Mouse (Mus musculus): ENCODE data around the gene Serpina3m.
A peak's percentile ranks its signal among the peaks of the same experiment; 100 is the strongest.
"Not testable (repeated sequence)": the region's sequence is repeated elsewhere in the genome, so short reads cannot be mapped to it uniquely, and the experiment has no call there.

Gene Serpina3m

GRCm38 (mm10) chr12:104391057-104391456, 52.8 kb downstream of the Serpina3m start:
- not testable (repeated sequence) for DNase-seq

- no peak for DNase-seq
Measured at GRCm38 (mm10) chr12:104403968-104404367, 65.7 kb downstream of the Serpina3m start.

- DNase-seq: peak; percentile 22
Measured at GRCm38 (mm10) chr12:104406454-104406885, 68.2 kb downstream of the Serpina3m start, which contains the start of gene Serpina3n. Gene Serpina3n (plus strand): TSS chr12:104406729.

GRCm38 (mm10) chr12:104412507-104412906, 74.2 kb downstream of the Serpina3m start:
- DNase-seq: no peak

- DNase-seq: no peak
Measured at GRCm38 (mm10) chr12:104414576-104414975, 76.3 kb downstream of the Serpina3m start.

GRCm38 (mm10) chr12:104415625-104416315, 77.5 kb downstream of the Serpina3m start:
- DNase-seq: peak; percentile 65

GRCm38 (mm10) chr12:104418340-104419135, 80.3 kb downstream of the Serpina3m start:
- DNase-seq: peak; percentile 89

GRCm38 (mm10) chr12:104419136-104419462, 80.8 kb downstream of the Serpina3m start:
- no peak for DNase-seq

GRCm38 (mm10) chr12:104422615-104423392, 84.5 kb downstream of the Serpina3m start:
- DNase-seq: peak; percentile 35

- DNase-seq: no peak
Measured at GRCm38 (mm10) chr12:104425591-104425990, 87.3 kb downstream of the Serpina3m start.

- DNase-seq: peak; percentile 37
Measured at GRCm38 (mm10) chr12:104426915-104427314, 88.6 kb downstream of the Serpina3m start.

- DNase-seq: peak; percentile 26
Measured at GRCm38 (mm10) chr12:104431359-104431758, 93.1 kb downstream of the Serpina3m start.

- no peak for DNase-seq
Measured at GRCm38 (mm10) chr12:104433214-104433613, 94.9 kb downstream of the Serpina3m start.

- DNase-seq: no peak
Measured at GRCm38 (mm10) chr12:104433951-104434735, 95.9 kb downstream of the Serpina3m start.

GRCm38 (mm10) chr12:104440087-104440760, 101.9 kb downstream of the Serpina3m start:
- peak; percentile 87 for DNase-seq

- no peak for DNase-seq
Measured at GRCm38 (mm10) chr12:104443716-104444115, 105.4 kb downstream of the Serpina3m start.
